Mouse (Mus musculus) embryonic facial prominence, embryonic 11.5 days (tissue): ENCODE data around the gene Cysrt1. TPM values are rescaled to one million over a fixed set of nuclear protein-coding genes. Genes with fewer than 3 reads are reported as not detected.

ENCODE experiments used
- ATAC-seq: fragments of 200-750 bp; cut with Nextera tagmentation; replicated peaks from 2 replicates; pipeline ENCODE4 v1.8.0; 2017; ENCODE audit warnings: low read depth; ENCODE audit not compliant: insufficient number of reproducible peaks, low FRiP score, low TSS enrichment
- DNase-seq: peaks from one replicate; pipeline ENCODE4 v3.0.0-alpha.2; 2015; ENCODE audit warnings: low spot score
- H3K27ac ChIP-seq: fragments of 300-500 bp; sonication (generic); replicated peaks from 2 replicates; pipeline ENCODE4 v1.5.1; 2014; ENCODE audit warnings: mild to moderate bottlenecking, low read depth, low read length, control low read depth
- H3K27me3 ChIP-seq: fragments of 300-500 bp; sonication (generic); 2 replicates; pipeline ENCODE4 v1.6.1; 2014; ENCODE audit warnings: mild to moderate bottlenecking, low read length, moderate library complexity, mixed read lengths; ENCODE audit not compliant: control insufficient read depth, insufficient read depth
- H3K36me3 ChIP-seq: fragments of 300-500 bp; sonication (generic); replicated peaks from 2 replicates; pipeline ENCODE4 v1.6.1; 2014; ENCODE audit warnings: low read depth, mild to moderate bottlenecking, low read length, moderate library complexity, mixed read lengths; ENCODE audit not compliant: control insufficient read depth, insufficient read depth
- H3K4me1 ChIP-seq: fragments of 300-500 bp; sonication (generic); 2 replicates; pipeline ENCODE4 v1.6.1; 2014; ENCODE audit warnings: low read length, mixed read lengths; ENCODE audit not compliant: control insufficient read depth, insufficient read depth
- H3K4me2 ChIP-seq: fragments of 300-500 bp; sonication (generic); 2 replicates; pipeline ENCODE4 v1.6.1; 2014; ENCODE audit warnings: low read depth, mild to moderate bottlenecking, control low read depth, low read length, moderate library complexity
- H3K4me3 ChIP-seq: fragments of 300-500 bp; sonication (generic); 2 replicates; pipeline ENCODE4 v1.5.1; 2014; ENCODE audit warnings: low read depth, low read length, control low read depth
- H3K9ac ChIP-seq: fragments of 300-500 bp; sonication (generic); replicated peaks from 2 replicates; pipeline ENCODE4 v1.6.1; 2014; ENCODE audit warnings: mild to moderate bottlenecking, control low read depth, low read length
- H3K9me3 ChIP-seq: fragments of 300-500 bp; sonication (generic); replicated peaks from 2 replicates; pipeline ENCODE4 v1.6.1; 2016; ENCODE audit warnings: mild to moderate bottlenecking, low read length, inconsistent platforms, mixed read lengths; ENCODE audit not compliant: control insufficient read depth
- WGBS: fragments of 180-500 bp; shearing (Covaris S2); extraction: QIAGEN DNeasy Blood & Tissue Kit; methylation state at CpG from one replicate; pipeline ENCODE4 v1.1.7; 2014; 5-methylcytosine and 5-hydroxymethylcytosine counted together
- polyA plus RNA-seq: library from polyadenylated mRNA; unstranded; fragments of >200 nt; fragmentation: Nextera tagmentation; extraction: Ambion mirVana; gene quantifications from 2 replicates; pipeline ENCODE4 v1.2.1, GENCODE M21; 2014

The Cysrt1 gene
- polyA plus RNA-seq, 1 experiment from 2014 or later = not detected

DNA sequence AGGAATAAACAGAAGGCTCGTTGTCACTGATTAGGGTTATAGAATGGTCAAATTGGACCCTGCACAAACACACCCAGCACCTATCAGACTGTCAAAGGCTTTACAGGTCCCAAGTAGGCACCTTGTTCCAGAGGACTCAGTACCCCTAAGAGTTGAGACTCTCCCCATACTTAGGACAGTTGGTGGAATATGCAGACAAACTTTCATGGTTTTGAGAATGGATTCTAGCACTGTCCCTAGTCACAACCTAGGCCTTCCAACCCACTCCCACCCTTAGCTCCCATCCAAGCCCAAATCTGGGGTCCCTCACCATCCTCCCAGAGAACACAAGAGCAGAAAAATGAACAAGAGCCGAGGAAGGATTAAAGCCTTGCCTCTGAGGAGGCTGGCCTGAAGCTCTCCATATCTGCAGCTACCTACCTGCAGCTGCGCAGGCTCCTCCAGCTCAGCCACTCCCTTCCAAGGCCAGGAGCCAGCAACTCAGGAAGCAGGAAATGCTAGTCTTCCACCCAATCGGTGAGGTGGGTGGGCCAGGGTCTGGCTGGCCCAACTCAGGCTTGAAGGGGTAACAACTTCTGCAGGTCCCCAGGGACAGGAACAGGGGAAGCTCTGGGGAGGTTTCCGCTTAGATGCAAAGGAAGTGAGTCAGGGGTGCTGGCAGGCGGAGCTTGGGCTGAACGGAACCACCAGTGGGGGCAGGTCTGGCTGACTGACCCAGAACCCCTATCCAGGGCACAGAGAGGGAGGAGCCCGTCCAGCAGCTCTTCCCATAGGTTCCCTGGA lies 45.9 kb downstream of the Cysrt1 start, which contains the start of gene Tor4a:
Gene Tor4a (minus strand): TSS at position 715 of the 783 bp plus-strand sequence.
- Histone ChIP-seq H3K27ac (no peak within 1 kb of the TSS), H3K4me2 (peak within 1 kb of the TSS; percentile 25), H3K9me3 (no peaks in the 10 kb centered on the region), H3K9ac (no peak within 1 kb of the TSS; the same call in 1 of the 2 replicates), H3K27me3 (peaks cover 18% of the 10 kb centered on the region), H3K36me3 (peaks cover 4% of the 10 kb centered on the region), H3K4me1 (no peaks in the 10 kb centered on the region; the same call in none of the 2 replicates), H3K4me3 (0 out of 2 replicates have a peak within 1 kb of the TSS, but pooled peaks have one; percentile 6)
- DNase-seq (peak; percentile 29), ATAC-seq (no peak)
- WGBS = 12% methylated on average over 8 of the region's 8 CpGs

- 0 out of 2 replicates have a peak overlapping the region, but pooled peaks have one; percentile 6 for H3K4me3 ChIP-seq
- no peak overlapping the region; the same call in 1 of the 2 replicates for H3K9ac ChIP-seq
- no peaks in the 10 kb centered on the region; the same call in none of the 2 replicates for H3K4me1 ChIP-seq
- H3K9me3 ChIP-seq = no peaks in the 10 kb centered on the region
- H3K27me3 ChIP-seq = peaks cover 18% of the 10 kb centered on the region
- no peak overlapping the region for H3K27ac ChIP-seq
- ATAC-seq (no peak), DNase-seq (no peak)
- peak overlapping the region; percentile 25 for H3K4me2 ChIP-seq
- H3K36me3 ChIP-seq = peaks cover 4% of the 10 kb centered on the region; the same call in 1 of the 2 replicates
- 18% methylated on average over 55 of the region's 55 CpGs for WGBS
These were observed 46.8 kb downstream of the Cysrt1 start for GRCm38 (mm10) chr2:25195211-25196156.

DNA sequence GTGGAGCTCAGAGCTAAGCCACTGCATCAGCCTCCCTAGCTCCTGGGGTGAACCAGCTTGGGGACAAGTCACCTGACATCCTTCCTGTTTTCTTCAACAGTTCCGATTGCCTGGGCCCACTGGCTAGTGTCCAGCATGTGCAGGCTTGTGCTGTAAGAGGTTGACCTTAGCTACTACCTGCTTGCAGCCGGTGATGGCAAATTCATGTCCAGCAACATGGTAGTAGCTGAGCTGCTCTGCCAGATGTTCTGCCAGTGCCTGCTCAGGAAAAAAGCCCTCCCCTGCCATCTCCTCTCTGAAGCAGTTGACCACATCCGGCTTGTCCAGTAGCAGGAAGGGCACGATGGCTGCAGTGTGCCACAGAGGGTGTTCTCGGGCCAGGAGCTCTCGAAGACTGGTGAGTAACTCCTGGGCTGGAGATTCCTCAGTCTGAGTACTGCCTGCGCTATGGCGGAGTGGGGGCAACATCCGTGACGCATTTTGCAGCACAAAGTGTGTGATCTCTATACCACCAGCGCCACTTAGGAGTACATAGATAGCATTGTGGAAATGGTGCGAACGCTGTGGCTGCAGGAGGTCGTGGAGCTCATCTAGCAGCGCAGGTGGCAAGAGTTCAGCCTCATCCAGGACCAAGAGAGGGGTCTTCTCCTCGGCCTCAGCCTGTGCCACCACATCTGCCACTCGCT lies 47.6 kb downstream of the Cysrt1 start:
- Histone ChIP-seq H3K4me2 (no peak overlapping the region), H3K4me1 (no peaks in the 10 kb centered on the region; the same call in none of the 2 replicates), H3K9ac (no peak overlapping the region), H3K27me3 (peaks cover 18% of the 10 kb centered on the region), H3K9me3 (no peaks in the 10 kb centered on the region), H3K36me3 (no peaks in the 10 kb centered on the region), H3K27ac (no peak overlapping the region), H3K4me3 (no peak overlapping the region)
- ATAC-seq = no peak
- no peak for DNase-seq
- WGBS = 82% methylated on average over 17 of the region's 17 CpGs

- no peak for DNase-seq
- H3K36me3 ChIP-seq = no peaks in the 10 kb centered on the region
- H3K27ac ChIP-seq = no peak overlapping the region
These were observed 48.2 kb downstream of the Cysrt1 start for GRCm38 (mm10) chr2:25194006-25194405.

GRCm38 (mm10) chr2:25193330-25193770 lies 48.9 kb downstream of the Cysrt1 start:
- 0% methylated on average over 6 of the region's 6 CpGs for WGBS
- no peaks in the 10 kb centered on the region; the same call in none of the 2 replicates for H3K4me1 ChIP-seq
- no peaks in the 10 kb centered on the region for H3K36me3 ChIP-seq
- H3K9me3 ChIP-seq = no peaks in the 10 kb centered on the region
- H3K27ac ChIP-seq = no peak overlapping the region
- ATAC-seq (peak; percentile 87), DNase-seq (peak; percentile 89)
- H3K4me2 ChIP-seq = no peak overlapping the region
- H3K4me3 ChIP-seq = no peak overlapping the region
- H3K27me3 ChIP-seq = peaks cover 18% of the 10 kb centered on the region
- H3K9ac ChIP-seq = no peak overlapping the region

More at GRCm38 (mm10) chr2:25194006-25194405, 48.2 kb downstream of the Cysrt1 start:
- H3K27me3 ChIP-seq = peaks cover 18% of the 10 kb centered on the region
- no peaks in the 10 kb centered on the region; the same call in none of the 2 replicates for H3K4me1 ChIP-seq
- no peak overlapping the region for H3K4me2 ChIP-seq
- no peak overlapping the region for H3K9ac ChIP-seq
- WGBS = 77% methylated on average over 5 of the region's 5 CpGs
- no peaks in the 10 kb centered on the region for H3K9me3 ChIP-seq
- no peak overlapping the region for H3K4me3 ChIP-seq
- no peak for ATAC-seq

Other genes starting within 250 kb of the Cysrt1 start
- gene Nsmf, start 188.1 kb downstream of the Cysrt1 start, polyA plus RNA-seq = 29.5 and 36.2 TPM in 2 replicates
- not detected in 2 replicates for gene Entpd8, start 162.1 kb downstream of the Cysrt1 start, polyA plus RNA-seq
- gene Noxa1, start 147.3 kb downstream of the Cysrt1 start, polyA plus RNA-seq = 0.13 TPM in 1 of 2 replicates, not detected in the other
- gene Nrarp, start 61.7 kb downstream of the Cysrt1 start, polyA plus RNA-seq = 16.8 and 17.0 TPM in 2 replicates
- 1.9 and 2.6 TPM in 2 replicates for gene Tor4a, start 45.6 kb downstream of the Cysrt1 start, polyA plus RNA-seq
- gene Nelfb, start 31.0 kb downstream of the Cysrt1 start, polyA plus RNA-seq = 90.5 and 92.2 TPM in 2 replicates
- not detected in 2 replicates for gene Stpg3, start 27.8 kb downstream of the Cysrt1 start, polyA plus RNA-seq
- gene Fam166a, start 23.7 kb downstream of the Cysrt1 start, polyA plus RNA-seq = 1.4 TPM in 1 of 2 replicates, not detected in the other
- gene Tubb4b, start 17.8 kb downstream of the Cysrt1 start, polyA plus RNA-seq = 456 and 490 TPM in 2 replicates
- not detected in 2 replicates for gene Slc34a3, start 8.1 kb downstream of the Cysrt1 start, polyA plus RNA-seq
- not detected in 2 replicates for gene Rnf224, start 5.7 kb downstream of the Cysrt1 start, polyA plus RNA-seq
- 7.4 and 10.4 TPM in 2 replicates for gene Rnf208, start 197 bp downstream of the Cysrt1 start, polyA plus RNA-seq
- gene AL732309.1, start 4.4 kb upstream of the Cysrt1 start, polyA plus RNA-seq = 3.3 and 4.2 TPM in 2 replicates
- 12.8 and 13.3 TPM in 2 replicates for gene Tmem203, start 13.0 kb upstream of the Cysrt1 start, polyA plus RNA-seq
- 4.3 and 4.9 TPM in 2 replicates for gene Tprn, start 20.2 kb upstream of the Cysrt1 start, polyA plus RNA-seq
- 253 and 254 TPM in 2 replicates for gene Ssna1, start 30.0 kb upstream of the Cysrt1 start, polyA plus RNA-seq
- 111 and 113 TPM in 2 replicates for gene Anapc2, start 30.0 kb upstream of the Cysrt1 start, polyA plus RNA-seq
- gene Tmem210, start 45.7 kb upstream of the Cysrt1 start, polyA plus RNA-seq = not detected in 2 replicates
- gene Lrrc26, start 47.5 kb upstream of the Cysrt1 start, polyA plus RNA-seq = not detected in 2 replicates
- gene Grin1, start 76.7 kb upstream of the Cysrt1 start, polyA plus RNA-seq = 1.6 TPM in 2 replicates
- 87.2 and 92.7 TPM in 2 replicates for gene Man1b1, start 89.9 kb upstream of the Cysrt1 start, polyA plus RNA-seq
- gene Dpp7, start 113.9 kb upstream of the Cysrt1 start, polyA plus RNA-seq = 18.2 and 19.1 TPM in 2 replicates
- gene Uap1l1, start 123.2 kb upstream of the Cysrt1 start, polyA plus RNA-seq = 5.2 and 8.9 TPM in 2 replicates
- 39.1 and 43.2 TPM in 2 replicates for gene Sapcd2, start 129.9 kb upstream of the Cysrt1 start, polyA plus RNA-seq
- 0.10 and 0.28 TPM in 2 replicates for gene Entpd2, start 153.4 kb upstream of the Cysrt1 start, polyA plus RNA-seq
- gene Npdc1, start 156.9 kb upstream of the Cysrt1 start, polyA plus RNA-seq = 26.8 and 38.0 TPM in 2 replicates
- not detected in 2 replicates for gene Fut7, start 180.8 kb upstream of the Cysrt1 start, polyA plus RNA-seq
- gene Abca2, start 186.3 kb upstream of the Cysrt1 start, polyA plus RNA-seq = 2.2 TPM in 2 replicates
- 0.71 TPM in 1 of 2 replicates, not detected in the other for gene Clic3, start 214.4 kb upstream of the Cysrt1 start, polyA plus RNA-seq
- gene Paxx, start 218.6 kb upstream of the Cysrt1 start, polyA plus RNA-seq = 12.4 and 14.3 TPM in 2 replicates
- 0.26 and 0.28 TPM in 2 replicates for gene Ptgds, start 227.6 kb upstream of the Cysrt1 start, polyA plus RNA-seq